Mouse (Mus musculus): ENCODE measurements around the gene March7.

The March7 gene

DNA sequence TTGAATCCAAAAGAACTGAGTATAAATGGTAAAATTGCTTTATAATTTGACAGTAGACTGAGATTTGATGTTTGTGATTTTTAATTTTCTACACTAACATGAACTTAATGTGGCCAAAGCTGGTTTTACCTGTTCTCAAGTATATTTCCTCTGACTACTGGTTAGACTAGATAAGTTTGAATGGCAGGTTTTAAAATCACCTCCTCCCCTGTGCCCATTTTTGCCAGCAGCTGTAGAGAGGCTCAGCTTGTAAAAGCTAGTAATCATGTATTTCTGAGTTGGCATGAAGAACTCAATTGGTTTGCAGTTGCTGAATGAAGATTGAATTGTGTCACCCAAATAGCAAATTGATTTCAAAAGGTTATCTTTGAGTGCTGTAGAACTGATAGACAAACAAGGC, 2.8 kb downstream of the March7 start:
- in situ Hi-C loops (cut with MboI, MseI) = loop anchor here in 1 of 2 experiments (10.0 kb wide), 1 partner anchor 1392 kb away; no protein-coding TSS in a partner anchor

DNA sequence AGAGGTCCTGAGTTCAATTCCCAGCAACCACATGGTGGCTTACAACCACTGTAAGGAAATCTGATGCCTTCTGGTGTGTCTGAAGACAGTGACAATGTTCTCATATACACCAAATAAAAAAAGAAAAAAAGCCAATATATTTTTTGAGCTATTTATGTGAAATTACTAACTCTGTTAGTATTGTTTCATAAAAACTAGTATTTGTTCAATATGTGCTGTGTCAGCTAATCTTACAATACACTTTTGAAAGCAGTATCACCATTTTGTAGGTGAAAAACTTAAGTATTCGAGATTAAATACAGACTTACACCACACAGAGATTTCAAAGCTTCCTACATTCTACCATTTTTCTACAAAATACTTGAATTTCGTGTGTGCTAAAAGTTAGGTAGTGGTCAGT, 5.0 kb downstream of the March7 start:
- in situ Hi-C loops (cut with MboI, MseI) = loop anchor here in 1 of 2 experiments (10.0 kb wide), 1 partner anchor 1390 kb away; no protein-coding TSS in a partner anchor

DNA sequence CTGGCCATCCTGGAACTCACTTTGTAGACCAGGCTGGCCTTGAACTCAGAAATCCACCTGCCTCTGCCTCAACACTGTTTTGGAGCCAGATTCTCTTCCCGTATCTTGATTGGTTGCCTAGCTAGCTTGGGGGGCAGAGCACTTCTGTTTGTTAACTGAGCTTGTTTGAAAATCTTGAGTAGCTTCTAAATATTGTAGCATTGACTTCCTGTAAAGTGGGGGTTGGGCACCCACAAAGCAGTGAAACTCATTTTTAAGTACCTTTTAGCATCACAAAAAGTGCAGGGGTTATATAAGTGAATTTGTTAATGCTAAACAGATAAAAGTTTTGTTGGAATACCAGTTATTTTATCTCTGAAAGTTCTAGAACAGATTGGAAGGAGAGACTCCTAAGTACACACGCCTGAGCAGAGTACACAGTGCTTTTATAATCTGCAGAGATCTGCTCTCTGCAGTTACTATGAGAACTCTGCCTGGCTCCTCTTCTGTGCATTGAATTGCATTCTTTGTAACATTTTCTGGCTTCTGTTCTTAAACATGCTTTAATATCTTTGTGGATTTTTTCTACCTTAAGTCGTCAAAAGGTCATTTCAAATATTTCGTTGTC, 7.0 kb downstream of the March7 start:
- in situ Hi-C loops (cut with MboI, MseI) = loop anchor here in 1 of 2 experiments (10.0 kb wide), 1 partner anchor 1388 kb away; no protein-coding TSS in a partner anchor

DNA sequence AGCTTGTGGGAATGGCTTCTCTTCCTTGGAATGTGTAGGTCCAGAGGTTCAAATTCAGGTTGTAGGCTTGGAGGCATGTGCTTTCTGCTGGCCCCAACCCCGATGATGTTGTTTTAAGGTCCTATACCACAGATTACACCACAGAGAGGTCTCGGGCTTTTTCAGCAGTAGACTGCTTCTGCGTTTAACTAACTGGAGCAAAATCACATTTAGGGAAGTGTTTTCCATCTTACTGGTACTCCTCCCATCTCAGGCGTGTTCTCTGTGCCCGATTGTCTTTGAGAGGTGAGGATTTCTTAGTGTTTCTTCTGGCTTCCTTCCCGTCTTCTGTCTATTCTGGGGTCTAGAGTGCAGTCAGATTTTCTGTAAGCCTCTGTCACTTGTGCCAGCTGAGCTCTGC, 7.9 kb downstream of the March7 start:
- in situ Hi-C loops (cut with MboI, MseI) = loop anchor here in 1 of 2 experiments (10.0 kb wide), 1 partner anchor 1387 kb away; no protein-coding TSS in a partner anchor

DNA sequence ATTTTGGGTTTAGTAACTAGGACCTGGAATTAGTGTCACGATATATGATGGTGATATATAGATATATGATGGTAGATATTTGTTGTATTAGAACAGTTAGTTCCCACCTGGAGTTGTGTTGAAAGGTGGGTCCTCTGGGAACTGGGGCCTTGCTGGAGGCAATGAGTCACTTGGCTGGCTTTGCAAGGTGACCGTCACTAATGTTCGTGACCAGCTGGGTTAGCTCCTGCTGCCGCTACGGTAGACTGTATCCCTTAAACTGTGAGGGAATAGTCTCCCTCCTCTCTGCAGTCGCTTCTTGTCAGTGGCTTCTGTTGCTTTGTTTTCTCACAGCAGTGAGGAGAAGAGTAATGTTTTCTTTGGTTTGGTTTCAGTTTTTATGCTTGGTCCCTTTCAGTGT, 11.5 kb downstream of the March7 start:
- in situ Hi-C loops (cut with MboI, MseI) = no loop called here

DNA sequence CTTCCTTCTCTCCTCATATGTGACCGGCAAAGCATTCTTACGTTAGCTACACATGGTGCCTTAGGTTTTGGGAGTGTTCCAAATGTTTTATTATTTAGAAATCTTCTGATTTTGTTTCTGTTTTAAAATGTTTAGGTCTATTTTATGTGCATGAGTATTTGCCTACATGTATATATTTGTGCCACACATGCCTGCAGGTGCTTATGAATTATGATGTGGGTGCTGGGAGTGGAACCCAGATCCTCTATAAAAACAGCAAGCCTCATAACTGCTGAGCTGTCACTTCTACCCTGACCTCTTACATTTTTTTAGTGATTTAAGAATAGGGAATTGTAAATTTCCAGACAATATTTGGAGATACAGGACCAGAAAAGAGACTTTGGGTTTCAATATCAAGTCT, 12.3 kb downstream of the March7 start:
- in situ Hi-C loops (cut with MboI, MseI) = no loop called here

DNA sequence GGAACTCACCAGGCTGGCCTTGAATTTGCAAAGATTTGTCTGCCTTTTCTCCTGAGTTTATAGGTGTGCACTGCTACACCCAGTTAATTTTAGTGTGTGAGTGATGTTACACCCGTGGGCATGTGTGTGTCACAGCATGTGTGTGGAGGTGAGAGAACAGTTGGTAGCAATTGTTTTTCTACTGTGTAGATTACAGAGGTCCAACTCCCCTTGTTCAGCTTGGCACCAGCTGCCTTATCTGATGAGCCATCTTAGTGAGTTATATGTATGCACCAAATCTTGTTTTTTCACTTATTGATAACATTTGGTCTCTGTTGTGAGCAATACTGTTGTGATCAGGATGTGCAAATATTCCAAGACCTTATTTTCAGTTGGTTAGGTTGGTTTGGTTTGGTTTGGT, 13.8 kb downstream of the March7 start:
- in situ Hi-C loops (cut with MboI, MseI) = no loop called here

DNA sequence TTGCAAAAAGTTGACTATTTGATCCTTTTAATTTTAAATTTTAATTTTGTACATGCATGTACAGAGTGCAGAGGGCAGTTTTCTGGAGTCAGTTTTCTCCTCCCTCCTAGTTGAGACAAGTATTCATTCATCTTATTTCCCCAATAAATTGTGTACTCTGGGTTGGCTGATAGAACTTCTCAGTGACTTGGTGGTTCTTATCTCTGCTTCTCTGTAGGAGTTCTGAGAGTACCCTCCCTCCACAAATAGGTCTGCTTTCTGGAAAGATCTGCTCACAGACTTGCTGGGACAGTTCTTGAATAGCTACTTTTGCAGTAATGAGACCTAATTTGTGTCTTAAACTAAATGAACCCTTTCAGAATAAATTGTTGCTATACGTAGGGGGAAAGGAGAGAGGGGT, 18.8 kb downstream of the March7 start:
- in situ Hi-C loops (cut with MboI, MseI) = no loop called here

DNA sequence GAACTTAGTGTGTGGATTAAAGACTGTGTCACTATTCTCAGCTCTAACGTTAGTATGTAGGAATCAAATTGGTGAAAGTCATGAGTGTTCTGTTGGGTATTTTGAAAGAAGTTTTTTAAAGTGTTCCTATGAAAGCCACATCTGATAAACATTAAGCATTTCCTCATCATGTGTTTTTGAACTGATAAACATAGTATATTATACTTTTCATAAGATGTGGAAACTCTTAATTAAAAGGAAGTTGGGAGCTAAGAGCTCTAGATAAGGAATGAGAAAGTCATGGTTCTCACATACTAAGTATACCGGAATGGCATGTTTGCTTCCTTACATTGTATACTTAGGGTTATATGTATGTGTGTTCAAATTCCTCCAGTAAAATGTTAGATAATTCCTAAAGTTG, 20.7 kb downstream of the March7 start:
- in situ Hi-C loops (cut with MboI, MseI) = no loop called here

DNA sequence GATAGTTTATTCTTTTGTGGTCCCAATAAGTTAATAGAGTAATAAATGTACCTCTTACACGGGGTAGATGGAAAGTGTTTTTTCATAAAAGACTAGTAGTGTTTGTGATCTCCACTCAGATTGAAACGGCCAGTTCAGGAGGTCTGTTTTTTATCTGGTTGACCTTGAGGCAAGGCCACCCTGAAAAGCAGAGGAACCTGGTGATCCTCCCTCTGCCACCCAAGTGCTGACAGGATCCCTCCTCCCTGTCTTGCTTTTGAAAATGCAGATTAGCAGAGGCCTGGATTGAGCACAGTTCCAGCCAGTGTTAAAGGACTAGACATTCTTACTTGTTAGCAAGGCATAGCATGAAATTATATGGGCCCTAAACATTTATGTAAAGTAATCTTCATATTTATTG, 23.5 kb downstream of the March7 start:
- in situ Hi-C loops (cut with MboI, MseI) = no loop called here

DNA sequence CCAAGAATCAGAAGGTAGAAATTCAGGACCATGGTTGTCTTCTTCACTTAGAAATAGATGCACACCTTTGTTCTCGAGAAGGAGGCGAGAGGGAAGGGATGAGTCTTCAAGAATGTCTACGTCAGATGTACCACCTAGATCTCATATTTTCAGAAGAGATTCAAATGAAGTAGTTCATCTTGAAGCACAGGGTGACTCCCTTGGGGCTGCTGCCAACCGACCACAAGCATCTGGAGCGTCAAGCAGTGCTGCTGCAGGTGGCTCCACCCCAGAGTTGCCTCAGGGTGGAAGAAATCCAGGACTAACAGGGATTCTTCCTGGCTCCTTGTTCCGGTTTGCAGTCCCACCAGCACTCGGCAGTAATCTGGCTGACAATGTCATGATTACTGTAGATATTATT, 24.8 kb downstream of the March7 start:
- in situ Hi-C loops (cut with MboI, MseI) = no loop called here

DNA sequence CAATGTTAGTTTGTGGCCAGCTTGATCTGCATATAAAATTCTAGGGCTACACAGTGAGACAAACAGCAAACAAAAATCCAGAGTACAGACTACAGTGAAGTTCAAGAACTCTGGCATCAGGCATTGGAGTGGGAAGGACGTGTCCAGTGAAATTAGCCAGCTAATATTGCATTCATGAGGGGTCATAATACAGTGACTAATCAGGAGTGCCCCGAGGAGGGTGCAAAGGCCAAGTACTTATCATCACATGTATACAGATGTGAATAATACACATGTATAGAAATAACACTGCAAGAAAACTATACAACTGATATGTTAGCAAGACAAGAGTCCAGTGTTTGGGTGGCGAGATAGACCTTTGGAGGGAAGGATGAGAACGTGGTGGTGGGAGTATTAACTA, 43.1 kb downstream of the March7 start:
- in situ Hi-C loops (cut with MboI, MseI) = loop anchor here in 1 of 2 experiments (10.0 kb wide), 1 partner anchor 172 kb away; no protein-coding TSS in a partner anchor

DNA sequence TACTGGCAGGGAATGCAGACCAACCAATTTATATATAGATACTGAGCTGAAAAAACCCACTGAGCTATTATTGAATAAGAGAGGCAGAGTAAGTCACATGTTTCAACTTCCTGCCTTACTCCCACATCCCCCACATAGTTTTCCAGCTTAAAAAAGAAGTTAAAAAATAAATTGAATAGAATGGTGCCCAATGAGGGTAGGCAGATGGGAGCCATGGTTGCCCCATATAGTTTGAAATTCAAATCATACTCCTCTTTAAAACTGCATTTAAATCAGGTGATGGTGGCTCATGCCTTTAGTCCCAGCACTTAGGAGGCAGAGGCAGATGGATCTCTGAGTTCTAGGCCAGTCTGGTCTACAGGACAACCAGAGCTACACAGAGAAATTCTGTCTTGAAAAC, 43.8 kb downstream of the March7 start:
- in situ Hi-C loops (cut with MboI, MseI) = loop anchor here in 1 of 2 experiments (10.0 kb wide), 1 partner anchor 171 kb away; no protein-coding TSS in a partner anchor

DNA sequence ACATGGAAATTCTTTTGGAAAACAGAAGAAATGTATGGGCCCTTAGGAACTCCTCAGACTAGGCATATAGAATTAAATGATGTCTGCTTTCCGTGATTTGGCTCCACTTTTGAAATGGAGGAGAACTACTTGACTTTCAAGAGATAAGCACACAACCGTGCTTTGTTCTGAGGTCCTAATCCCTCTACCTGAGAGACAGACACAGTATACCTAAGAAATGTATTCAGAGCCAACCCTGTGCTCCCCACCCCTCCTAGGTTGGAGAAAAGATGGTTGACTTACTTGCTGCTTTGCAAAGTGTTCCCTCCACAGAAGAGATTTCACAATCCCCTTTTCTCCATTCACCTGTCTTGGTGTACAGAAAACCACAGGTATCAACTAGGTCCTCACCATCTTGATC, 47.1 kb downstream of the March7 start:
- in situ Hi-C loops (cut with MboI, MseI) = loop anchor here in 1 of 2 experiments (10.0 kb wide), 1 partner anchor 168 kb away; no protein-coding TSS in a partner anchor

DNA sequence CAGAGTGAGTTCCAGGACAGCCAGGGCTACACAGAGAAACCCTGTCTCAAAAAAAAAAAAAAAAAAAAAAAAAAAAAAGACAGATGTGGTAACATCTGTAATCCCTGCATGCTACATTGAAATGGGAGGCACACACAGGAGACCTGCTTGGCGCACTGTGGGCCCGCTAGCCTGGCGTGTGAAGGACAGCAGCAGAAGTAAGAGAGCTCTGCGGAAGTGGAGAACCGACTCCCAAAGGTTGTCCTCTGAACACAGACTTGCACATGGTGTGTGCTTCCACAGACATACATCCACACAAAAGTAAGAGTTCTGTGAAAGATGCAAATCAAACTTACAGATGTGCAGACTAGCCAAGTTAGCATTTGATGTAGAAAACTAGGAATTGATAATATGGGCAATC, 49.5 kb downstream of the March7 start:
- in situ Hi-C loops (cut with MboI, MseI) = loop anchor here in 1 of 2 experiments (10.0 kb wide), 1 partner anchor 166 kb away; no protein-coding TSS in a partner anchor

DNA sequence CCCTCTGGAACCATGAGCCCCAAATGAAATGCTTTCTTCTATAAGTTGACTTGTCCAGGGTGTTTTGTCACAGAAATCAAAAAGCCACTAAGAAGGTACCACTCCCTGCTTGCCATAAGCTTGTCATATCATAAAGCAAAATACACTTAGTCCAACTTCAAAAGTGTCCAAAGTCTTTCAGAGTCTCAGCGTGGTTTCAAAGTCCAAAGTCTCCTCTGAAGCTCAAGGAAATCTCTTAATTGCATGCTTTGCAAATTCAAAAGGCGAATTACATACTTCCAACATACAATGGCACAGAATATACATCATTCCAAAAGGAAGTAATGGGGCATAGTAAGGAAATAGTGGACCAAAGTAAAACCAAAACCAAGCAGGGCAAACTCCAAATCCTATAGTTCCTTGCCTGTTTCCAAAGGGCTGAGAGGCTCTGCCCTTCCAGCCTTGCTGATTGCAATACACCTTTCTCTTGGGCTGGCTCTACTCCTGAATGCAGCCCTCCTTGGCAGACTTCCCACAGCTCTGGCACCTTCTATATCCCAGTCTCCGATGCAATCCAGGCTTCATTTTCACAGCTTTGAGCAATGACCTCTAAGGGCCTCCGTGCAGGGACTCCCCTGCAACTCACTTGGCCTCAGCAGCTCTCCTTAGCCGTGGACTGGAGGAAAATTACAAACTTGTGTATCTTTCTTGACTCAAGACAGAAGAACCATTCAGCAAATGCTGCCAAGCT, 51.1 kb downstream of the March7 start:
- in situ Hi-C loops (cut with MboI, MseI) = no loop called here

DNA sequence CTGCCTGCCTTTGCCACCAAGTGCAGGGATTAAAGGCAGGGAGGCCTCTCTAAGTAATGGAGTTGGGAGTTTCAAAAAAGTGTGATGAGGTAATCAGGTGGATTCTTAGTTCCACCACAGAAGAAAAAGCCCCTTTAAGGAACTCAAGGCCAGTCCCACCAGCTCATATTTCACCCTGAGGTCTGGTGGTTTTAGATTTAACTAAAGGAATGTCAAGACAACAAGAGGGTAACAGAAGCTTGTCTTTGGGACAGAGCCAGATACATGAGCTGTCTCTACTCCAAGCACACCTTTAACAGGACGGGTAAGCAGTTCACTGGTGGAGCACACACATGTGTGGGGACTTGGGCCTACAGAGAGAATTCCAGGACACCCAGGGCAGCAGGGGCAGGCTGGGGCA, 57.9 kb downstream of the March7 start:
- in situ Hi-C loops (cut with MboI, MseI) = no loop called here

DNA sequence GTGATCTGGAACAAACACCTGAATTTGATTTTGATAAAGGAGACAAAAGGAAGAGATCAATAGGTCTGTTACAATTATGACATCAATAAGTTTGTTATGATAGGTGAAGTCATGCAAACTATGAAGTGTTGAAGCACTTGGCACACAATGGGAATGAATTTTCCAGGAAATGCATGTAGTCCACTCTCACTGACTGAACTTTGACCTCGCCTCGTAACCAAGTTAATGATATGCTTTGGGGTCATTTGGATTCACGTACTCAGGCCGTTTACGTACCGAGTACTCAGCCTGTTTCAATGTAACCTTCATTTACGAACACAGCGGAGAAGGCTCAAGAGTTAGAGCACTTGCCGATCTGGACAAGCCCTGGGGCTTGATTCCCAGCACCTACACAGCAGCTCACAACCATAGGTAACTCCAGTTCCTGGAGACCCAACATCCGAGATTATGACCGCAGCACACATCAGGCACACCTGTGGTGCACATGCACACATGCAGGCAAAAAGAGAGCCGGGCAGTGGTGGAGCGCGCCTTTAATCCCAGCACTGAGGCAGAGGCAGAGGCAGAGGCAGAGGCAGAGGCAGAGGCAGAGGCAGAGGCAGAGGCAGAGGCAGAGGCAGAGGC, 60.3 kb downstream of the March7 start:
- in situ Hi-C loops (cut with MboI, MseI) = no loop called here

DNA sequence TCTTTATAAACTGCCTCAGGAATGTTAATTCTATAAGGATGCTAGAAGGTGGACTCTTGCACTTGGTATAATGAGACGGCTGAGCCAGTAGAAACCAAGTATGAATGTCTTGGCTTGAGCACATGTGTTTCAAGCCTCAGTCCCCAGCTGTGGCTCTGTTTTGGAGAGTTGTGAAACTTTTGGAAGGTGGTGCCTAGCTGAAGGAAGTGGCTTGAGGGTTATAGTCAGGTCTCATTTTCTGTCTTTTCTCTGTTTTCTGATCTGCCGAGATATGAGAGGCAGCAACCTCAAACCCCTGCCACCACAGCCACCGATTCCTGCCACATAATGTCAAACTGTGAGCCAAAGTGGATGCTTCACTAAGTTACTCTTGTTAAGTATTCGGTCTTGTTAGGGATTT, 68.9 kb downstream of the March7 start:
- in situ Hi-C loops (cut with MboI, MseI) = no loop called here

DNA sequence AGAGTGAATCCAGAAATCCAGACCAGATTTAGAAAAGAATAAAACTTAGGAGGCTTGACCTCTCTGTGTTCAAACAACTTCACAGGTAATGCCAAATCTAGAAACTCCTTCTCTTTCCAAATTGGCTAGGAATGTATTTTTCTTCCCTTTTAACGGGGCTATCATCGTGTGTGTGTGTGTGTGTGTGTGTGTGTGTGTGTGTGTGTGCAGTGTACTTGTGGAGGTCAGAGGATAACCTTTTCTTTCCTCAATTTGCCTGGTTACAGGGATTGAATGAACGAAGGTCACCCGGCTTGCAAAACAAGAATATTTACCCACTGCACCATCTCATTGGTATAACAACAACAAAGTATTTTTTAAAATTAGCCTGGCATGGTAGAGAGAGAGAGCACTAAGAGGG, 72.9 kb downstream of the March7 start:
- in situ Hi-C loops (cut with MboI, MseI) = no loop called here

DNA sequence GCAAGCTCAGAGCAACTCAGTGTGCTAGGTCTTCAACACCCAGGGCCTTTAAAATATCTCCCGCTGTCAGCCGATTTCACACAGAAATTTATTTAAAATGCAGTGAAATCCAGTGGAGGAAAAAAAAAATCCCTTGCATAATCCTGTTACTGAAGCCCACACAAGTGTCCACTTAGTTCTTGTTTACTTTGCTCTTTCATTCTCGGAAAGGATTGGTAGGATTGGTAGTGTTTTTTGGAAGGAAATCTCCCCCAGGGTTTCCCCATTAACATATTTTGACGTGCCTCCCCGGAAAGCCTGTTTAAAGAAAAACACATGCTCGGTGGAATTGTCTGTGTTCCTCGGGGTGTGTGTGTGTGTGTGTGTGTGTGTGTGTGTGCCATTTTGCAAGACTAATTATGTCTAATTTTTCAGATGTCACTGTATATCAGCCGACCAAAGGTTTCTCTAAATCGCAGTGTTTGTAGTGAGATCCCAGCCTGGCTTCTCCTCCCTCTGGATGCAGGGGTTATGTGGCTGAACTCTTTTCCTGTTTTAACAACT, 73.6 kb downstream of the March7 start:
- in situ Hi-C loops (cut with MboI, MseI) = no loop called here

Data from T-helper 17 cell (primary cell).